In the genomic region with DNA sequence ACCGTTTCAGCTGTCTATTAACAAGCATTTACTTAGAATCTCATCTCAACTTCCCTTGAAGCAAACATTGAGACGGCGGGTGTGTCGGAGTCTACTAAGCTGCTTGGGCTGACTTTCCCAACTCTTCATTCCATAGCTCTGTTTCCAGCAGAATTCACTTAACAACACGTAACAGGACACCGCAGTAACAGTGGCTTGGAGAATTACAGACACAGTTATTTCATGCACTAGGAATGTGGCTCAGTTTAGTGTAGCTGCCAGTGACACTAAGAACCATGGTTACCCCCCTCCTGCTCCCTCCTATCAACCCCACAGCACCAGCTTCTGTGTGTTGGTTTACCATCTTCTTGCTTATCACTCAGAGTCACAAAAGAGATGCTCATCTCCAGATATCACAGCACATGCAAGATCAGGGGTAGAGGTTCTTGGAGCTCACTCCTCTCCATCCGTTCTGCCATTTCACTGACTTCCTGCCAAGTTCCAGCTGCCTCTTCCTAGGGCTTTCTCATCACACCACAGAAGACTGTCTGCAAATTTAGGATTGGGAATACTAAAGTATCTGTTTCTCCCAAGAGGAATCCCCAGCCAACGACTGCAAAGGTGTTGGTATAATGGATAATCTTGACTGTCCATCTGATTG, we compare ENCODE assay signal across 13 mouse cellular contexts.
A peak's percentile ranks its signal among the peaks of the same experiment; 100 is the strongest.
DNase-seq lines count a peak whose midpoint lies in the region; ATAC-seq and TF ChIP-seq lines count a peak whose summit lies in the region.
"Had no signal": no experiment of that assay in that cellular context is flagged by ENCODE, and none has a peak within 500 bp of the region (broad histone marks: within the 10 kb centered on the region; RNA-seq: fewer than 3 reads in every experiment).

No protein-coding gene starts in this region.

- CTCF ChIA-PET in Patski (lab: Charles Lee): interaction anchor here (1.4 to 2.0 kb wide), 2 partner anchors 14 to 142 kb away, joined by 3 to 6 read pairs; no protein-coding TSS in a partner anchor

- in situ Hi-C loops in Patski (cut with MboI; ENCODE audit: low pct_unique_long_range_greater_than_20kb): no loop called here

- intact Hi-C loops in left cerebral cortex, postnatal 14 days (cut with DNase I): no loop called here

- no peak overlapping the region for H3K4me2 ChIP-seq in lung, embryonic 16.5 days (ENCODE audit: low read depth, low read length)
- H3K4me2 ChIP-seq: forebrain, embryonic 15.5 days; hindbrain, embryonic 14.5 days; liver, embryonic 13.5 days had no signal

- H3K9me3 ChIP-seq in lung, embryonic 16.5 days (ENCODE audit: control insufficient read depth, low read length): no peaks in the 10 kb centered on the region
- no peaks in the 10 kb centered on the region for H3K9me3 ChIP-seq in forebrain, embryonic 10.5 days
- H3K9me3 ChIP-seq: forebrain, embryonic 15.5 days; liver, embryonic 13.5 days had no signal

- H3K36me3 ChIP-seq in lung, embryonic 16.5 days (ENCODE audit: control insufficient read depth, insufficient read depth, low read length): no peaks in the 10 kb centered on the region
- no peaks in the 10 kb centered on the region for H3K36me3 ChIP-seq in forebrain, embryonic 10.5 days (replicated peaks)
- H3K36me3 ChIP-seq: forebrain, embryonic 15.5 days; liver, embryonic 13.5 days had no signal

- POLR2A ChIA-PET in Patski (lab: Charles Lee): no interaction called here

- no peaks in the 10 kb centered on the region for H3K27me3 ChIP-seq in Patski
- H3K27me3 ChIP-seq in lung, embryonic 16.5 days (ENCODE audit: control insufficient read depth, insufficient read depth, low read depth, low read length): no peaks in the 10 kb centered on the region
- H3K27me3 ChIP-seq in forebrain, embryonic 10.5 days (ENCODE audit: poor library complexity, severe bottlenecking): no peaks in the 10 kb centered on the region
- H3K27me3 ChIP-seq: liver, embryonic 13.5 days had no signal

- no peaks in the 10 kb centered on the region for H3K4me1 ChIP-seq in lung, embryonic 16.5 days (replicated peaks; ENCODE audit: control insufficient read depth, insufficient read depth, low read length)
- 0 out of 2 replicates have a peak, but pooled peaks cover 5% of the 10 kb centered on the region for H3K4me1 ChIP-seq in forebrain, embryonic 10.5 days
- H3K4me1 ChIP-seq: liver, embryonic 13.5 days had no signal

- WGBS in lung, embryonic 16.5 days: 36% methylated on average over 8 of the region's 8 CpGs
- WGBS in forebrain, embryonic 10.5 days: 84% methylated on average over 8 of the region's 8 CpGs

- DNase-seq in embryo, embryonic 10 days (ENCODE audit: low spot score): peak; percentile 37
- no peak for DNase-seq in embryo, embryonic 9.5 days (ENCODE audit: extremely low spot score)
- DNase-seq in Patski (ENCODE audit: low read depth, low spot score): no peak
- DNase-seq in heart, adult 9 months (ENCODE audit: low spot score in 2 of 2): peak; percentile 50 to 59
- DNase-seq in left cerebral cortex, postnatal 14 days (ENCODE audit: low spot score in 2 of 2): no peak
- DNase-seq in forebrain, embryonic 10.5 days (ENCODE audit: extremely low spot score, low spot score): no peak
- DNase-seq in layer of hippocampus, adult 9-10 months (ENCODE audit: low spot score): no peak
- DNase-seq: adrenal gland, postnatal 36 days; cerebellum, adult 9-11 months; liver, embryonic 13.5 days had no signal

- H3K9ac ChIP-seq in lung, embryonic 16.5 days (ENCODE audit: low read length): no peak overlapping the region
- H3K9ac ChIP-seq: forebrain, embryonic 15.5 days; hindbrain, embryonic 14.5 days; liver, embryonic 13.5 days had no signal

- H3K4me3 ChIP-seq in lung, embryonic 16.5 days (ENCODE audit: low read length): no peak overlapping the region
- H3K4me3 ChIP-seq in forebrain, embryonic 10.5 days: no peak overlapping the region
- H3K4me3 ChIP-seq: forebrain, embryonic 15.5 days; liver, embryonic 13.5 days had no signal

- no peak overlapping the region for H3K27ac ChIP-seq in lung, embryonic 16.5 days (ENCODE audit: low read length)
- no peak overlapping the region for H3K27ac ChIP-seq in forebrain, embryonic 10.5 days
- H3K27ac ChIP-seq: forebrain, embryonic 15.5 days; hindbrain, embryonic 14.5 days; liver, embryonic 13.5 days had no signal

- no peak for TF ChIP-seq CTCF in Patski (IDR thresholded peaks at IDR 0.05)

- peak; percentile 98 for ATAC-seq in Patski
- peak; percentile 78 for ATAC-seq in lung, embryonic 16.5 days (ENCODE audit: low read depth)
- ATAC-seq: forebrain, embryonic 15.5 days had no signal

Comparison
In these comparisons a context has a peak if more than half of its experiments do, and no peak if none do; other contexts are left out.
1. DNase-seq: peak in embryo, embryonic 10 days (single experiment) and heart, adult 9 months (2 of 2); none in embryo, embryonic 9.5 days (single experiment), Patski (single experiment), left cerebral cortex, postnatal 14 days (0 of 2), forebrain, embryonic 10.5 days (single experiment) and layer of hippocampus, adult 9-10 months (single experiment).